Mouse (Mus musculus) adrenal gland, postnatal 36 days (tissue): Measurements from ENCODE around the gene Dennd1a. TPM values are rescaled to one million over a fixed set of nuclear protein-coding genes. Genes with fewer than 3 reads are reported as not detected.

Experiments
- DNase-seq, 2 experiments: peaks; one replicate each; pipeline ENCODE4 v3.0.0; 2021; ENCODE audit warnings: mixed read lengths in 1 of 2
- long read RNA-seq, 2 experiments: library from polyadenylated mRNA; stranded (forward); transcript quantifications; one replicate each; pipeline ENCODE4 v2.0.0; 2021; ENCODE audit warnings: borderline sequencing depth in 2 of 2
- total RNA-seq, 2 experiments: library from RNA; stranded (reverse); gene quantifications; 2 replicates each; pipeline ENCODE4 v1.2.3; 2021

Dennd1a gene
- total RNA-seq: 10 to 100 TPM; 25.3 to 26.6 TPM
- long read RNA-seq, experiment 1, partial matches to known transcripts: 0 of 8 reads
- long read RNA-seq, experiment 1, other reads (novel, unspliced or antisense): 8 of 8 reads
- long read RNA-seq, experiment 2, full-length matches to known transcripts: 1 of 4 reads
- long read RNA-seq, experiment 2, partial matches to known transcripts: 1 of 4 reads
- long read RNA-seq, experiment 2, other reads (novel, unspliced or antisense): 2 of 4 reads

DNA sequence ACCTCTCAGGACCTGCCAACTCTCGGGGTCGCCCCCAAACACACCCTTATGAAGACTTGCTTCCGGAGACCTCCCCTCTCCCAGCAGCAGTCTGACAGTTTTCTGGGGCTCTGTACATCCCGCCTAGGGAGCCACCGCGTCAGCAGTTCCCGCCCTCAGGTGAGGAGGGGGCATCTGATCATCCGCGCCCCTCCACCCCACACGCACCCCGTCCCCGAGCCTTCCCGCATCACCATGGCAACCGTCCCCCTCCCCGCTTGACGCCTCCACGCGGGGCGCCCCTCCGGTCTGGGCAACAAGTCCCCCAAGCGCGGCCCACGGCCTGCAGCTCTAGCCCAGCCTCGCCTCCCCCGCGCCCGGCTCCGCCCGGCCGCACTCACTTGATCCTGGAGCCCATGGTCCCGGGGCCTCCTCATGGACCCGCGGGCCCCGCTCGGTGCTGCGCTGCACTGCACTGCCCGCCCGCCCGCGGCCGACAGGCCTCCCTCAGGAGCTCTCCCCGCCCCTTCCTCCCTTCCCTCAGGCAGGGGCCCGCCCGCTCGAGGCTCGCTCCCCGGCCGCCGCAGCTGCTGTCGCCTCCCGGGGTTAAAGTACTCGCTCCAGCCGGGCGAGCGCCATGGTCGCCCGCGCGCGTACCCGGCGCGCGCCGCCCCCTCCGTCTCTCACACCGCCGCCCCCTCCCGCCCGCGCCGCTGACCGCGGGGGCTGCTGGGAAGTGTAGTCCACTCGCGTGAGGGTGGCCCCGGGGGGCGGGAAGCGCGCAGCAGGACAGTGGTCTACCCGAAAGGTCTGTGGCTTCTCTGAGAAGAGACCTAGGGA, at the start of gene Dennd1a:
Gene Dennd1a (minus strand): TSS at position 658 of the 819 bp plus-strand sequence.
- peak; percentile 90 to 93 for DNase-seq

DNA sequence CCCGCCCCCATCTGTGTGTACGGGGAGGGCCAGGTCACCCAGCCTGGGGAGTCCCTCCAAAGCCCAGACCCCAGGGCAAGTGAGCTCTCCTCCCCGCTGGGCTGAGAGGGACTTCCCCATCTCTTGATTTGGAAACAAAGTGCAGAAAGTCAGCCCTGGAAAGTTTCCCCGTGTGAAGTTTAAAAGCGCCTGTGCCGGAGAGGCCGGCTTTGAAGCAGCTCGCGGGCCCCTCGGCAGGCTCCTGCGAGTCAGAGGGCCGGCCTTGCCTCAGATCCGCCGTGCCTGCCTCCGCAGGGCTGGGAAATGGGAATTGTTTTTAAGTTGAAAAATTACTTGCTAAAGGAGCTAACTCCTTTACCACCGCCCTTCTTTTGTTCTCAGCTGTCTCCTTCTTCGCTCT, 49.4 kb upstream of the Dennd1a start:
- DNase-seq: no peak

DNA sequence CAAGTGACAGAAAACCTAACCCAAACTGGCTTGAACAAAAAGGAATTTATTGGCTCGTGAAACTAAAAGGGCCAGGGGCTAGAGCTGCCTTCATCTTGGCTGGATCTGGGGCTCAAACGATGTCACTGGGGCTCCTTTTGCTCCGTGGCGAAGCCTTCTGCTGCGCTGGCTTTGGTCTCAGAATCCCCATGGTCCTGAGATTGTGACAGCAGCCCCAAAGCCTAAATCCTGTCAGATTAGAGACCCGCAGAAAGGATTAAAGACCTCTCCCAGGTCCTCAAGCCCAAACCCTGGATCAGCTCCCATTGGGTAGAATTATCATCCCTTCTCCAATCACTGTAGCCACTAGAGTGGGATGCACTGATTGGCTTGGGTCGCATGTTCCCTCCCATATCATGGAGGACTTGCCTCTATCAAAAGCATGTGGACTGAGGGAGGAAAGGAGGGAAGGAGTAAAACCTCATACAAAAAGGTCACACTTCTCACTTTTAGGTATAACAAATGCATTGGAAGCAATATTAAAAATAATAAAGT, 46.5 kb upstream of the Dennd1a start:
- no peak for DNase-seq

DNA sequence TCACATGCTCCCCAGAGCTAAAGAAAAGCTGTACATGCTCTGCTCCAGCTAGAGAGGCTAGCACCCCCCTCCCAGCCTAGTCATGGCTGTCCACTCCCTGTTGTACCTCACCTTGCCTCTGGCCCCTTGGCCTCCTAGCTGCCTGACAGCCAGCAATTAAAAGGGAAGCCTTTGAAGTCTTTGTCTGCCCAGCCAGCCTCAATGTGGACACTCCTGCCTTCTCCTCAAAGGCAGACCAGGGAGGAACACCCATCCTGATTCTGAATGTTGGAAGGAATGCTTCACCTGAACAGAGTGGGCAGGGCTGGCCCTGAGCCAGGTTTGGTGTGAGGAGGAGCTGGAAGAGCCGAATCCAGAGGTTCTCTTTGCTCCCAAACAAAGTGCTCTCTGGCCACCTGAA, 39.5 kb upstream of the Dennd1a start:
- DNase-seq: no peak

DNA sequence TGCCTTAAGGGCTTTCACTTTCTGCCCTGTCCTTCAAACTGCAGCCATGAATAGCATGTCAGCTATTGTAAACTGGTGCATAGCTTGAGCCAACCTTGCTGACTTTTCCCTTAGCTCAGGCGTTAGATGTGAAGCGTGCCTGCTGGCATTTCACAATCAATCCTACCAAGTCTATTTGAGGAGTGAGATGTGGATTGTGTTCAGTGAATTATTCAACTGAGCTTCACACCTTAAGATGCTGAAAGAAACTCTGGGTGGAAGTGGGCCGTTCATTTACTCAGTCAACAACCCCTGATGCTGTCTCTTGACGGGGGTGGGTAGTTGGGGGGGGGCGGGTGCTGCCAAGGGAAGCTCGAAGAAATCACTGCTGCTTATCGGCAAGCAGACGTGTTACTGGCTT, 36.2 kb upstream of the Dennd1a start:
- no peak for DNase-seq

DNA sequence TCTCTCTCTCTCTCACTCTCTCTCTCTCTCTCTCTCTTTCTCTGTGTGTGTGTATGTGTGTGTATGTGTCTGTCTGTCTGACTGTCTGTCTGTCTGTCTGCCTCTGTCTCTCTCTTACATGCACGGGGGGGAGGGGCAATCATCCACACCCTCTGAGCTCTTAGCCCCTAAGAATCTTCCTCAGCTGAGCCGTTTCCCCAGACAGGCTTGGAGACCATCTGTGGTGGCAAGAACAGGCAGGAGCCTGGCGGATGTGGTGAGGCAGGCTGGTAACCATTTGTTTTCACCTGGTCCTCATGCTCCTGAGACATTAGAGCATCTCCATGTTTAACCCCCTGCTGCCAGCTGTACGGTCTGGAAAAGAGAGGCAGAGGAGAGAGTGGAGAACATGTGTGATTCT, 33.7 kb upstream of the Dennd1a start:
- no peak for DNase-seq

DNA sequence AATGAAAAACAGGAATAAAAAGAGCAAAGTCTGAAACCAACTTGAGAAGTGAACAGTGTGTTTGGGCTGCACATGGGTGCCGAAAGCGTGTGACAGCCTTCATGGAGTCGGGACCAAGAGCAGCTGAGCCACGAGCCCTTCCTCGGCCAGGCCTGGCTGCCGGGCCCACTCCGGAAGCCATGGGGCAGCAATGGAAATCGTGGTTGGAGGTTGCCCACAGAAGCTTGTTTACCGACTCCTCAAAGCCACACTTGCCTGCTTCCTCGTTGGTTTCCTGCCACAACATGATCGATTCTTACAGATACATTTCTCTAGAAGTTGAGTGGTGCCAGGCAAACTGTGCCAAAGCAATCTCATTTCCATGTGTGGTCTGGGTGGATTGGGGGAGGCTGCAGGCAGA, 31.9 kb upstream of the Dennd1a start:
- no peak for DNase-seq

DNA sequence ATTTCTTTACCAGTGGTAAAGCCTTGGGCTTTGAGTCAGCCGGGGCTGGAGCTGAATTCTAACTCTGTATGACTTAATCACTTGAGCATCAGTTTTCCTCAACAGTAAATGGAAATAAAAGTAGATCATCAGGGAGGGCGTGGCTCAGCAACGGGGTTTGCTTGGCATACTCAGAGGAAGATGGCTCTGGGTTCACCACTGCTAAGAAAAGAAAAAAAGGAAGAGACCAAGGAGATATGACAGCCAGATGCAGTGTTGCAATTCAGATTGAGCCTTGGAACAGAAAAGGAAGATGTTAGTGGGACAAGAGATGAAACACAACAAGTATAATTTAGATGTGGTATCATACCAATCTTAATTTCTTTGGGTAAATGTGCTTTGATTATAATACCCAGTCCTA, 26.2 kb upstream of the Dennd1a start:
- DNase-seq: no peak

DNA sequence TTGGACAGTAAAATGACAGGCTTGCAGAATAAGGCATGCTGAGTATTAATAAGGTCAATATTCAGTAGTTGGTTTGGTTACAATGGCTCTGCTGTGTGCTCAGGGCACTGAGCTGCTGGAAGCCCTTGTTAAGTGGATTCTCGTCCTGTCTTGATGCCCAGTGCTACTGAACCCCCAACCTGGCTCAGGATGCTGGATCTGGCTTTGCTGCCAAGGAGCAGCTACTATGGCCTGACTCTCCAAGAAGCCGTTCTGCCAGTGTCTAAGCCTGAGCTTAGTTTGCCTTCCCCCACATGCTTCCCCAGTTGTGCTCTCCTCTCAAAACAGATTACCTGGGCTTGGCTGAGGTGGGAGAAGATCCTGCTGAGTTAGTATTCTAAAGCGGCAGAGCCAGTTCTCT, 25.7 kb upstream of the Dennd1a start:
- no peak for DNase-seq

DNA sequence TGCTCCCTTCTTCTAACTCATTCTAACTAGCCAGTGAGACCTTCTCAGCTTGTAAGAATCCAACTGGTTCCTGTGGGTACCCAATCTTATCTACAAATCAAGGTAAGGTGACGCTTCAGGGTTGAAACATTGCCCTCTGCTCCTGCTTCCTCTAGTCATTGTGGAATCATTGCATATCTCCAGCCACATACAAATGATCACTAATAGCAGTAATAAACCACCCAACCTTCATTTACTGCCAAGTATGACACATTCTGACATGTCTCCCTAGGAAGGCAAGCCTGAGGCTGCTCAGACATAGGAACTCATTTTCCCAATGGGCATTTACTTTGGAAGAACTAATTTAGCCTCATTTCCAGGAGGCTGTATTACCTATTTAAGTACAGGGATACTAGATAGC, 18.0 kb upstream of the Dennd1a start:
- DNase-seq: no peak

DNA sequence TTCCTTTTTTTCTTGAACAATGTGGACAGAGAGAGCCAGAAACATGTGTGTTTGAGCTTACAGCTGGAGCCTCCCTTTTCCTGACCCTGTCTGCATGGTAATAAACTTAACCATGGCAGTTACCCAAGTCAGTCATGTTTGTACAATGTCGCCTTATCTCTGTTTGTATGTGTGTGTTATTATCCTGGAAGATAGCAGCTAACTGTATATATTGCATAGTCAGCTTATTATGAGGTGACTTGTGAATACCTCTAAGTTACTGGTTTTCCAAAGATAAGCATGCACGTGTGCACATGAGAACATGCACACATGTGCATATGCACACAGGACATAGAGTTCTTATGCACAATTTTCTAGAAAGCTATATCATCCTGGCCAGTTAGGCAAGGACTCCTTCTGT, 13.8 kb upstream of the Dennd1a start:
- no peak for DNase-seq

DNA sequence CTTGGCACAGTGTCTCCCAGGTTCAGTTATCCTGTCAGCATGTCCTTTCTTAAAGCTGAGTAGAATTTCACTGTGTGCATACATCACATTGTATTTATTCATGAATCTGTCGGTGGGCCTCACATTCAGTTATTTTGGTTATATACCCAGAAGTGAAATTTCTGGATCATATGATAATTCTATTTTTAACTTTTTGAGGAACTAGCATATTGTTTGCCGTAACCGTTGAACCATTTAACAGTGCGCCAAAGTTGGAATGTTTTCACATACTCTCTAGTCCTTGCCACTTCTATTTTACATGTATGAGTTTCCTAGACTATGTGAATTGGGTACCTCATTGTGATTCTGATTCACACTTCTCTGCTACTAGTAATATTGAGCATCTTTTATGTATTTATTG, 8.7 kb upstream of the Dennd1a start:
- DNase-seq: no peak

DNA sequence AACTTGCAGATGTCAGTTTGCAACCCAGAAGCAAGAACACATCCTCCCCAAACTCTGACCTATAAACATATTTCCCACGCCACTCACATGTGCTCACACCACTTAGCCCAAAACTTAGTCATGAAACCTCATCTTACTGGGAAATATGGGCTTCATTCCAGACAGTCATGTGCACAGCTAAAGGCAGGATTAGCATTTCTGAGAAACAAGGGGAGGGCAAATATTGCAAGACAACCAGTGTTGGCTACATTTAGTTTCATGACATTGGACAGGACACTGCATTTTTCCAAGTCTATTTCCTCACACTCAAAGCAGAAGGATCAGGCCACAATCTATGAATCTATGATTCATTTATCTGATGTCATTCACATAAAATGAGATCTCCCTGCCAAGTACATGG, 4.3 kb upstream of the Dennd1a start:
- DNase-seq: no peak

DNA sequence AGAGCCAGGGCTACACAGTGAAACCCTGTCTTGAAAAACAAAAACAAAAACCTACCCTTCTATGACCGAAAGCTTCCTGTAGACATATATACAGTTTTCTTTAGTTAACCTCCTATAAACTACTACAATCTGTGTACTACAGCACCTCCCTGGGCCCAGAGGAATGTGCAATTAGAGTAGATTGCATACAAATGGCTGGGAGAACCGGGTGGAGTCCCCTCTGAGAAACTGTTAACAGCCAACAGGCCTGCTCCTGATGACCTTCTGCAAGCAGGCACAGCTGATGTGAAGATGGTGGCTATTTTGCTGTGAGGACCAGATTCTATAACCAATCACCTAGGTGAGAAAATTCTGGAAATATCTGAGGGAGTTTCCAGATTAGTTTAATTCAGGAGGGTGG, 1.0 kb upstream of the Dennd1a start:
- DNase-seq: no peak

DNA sequence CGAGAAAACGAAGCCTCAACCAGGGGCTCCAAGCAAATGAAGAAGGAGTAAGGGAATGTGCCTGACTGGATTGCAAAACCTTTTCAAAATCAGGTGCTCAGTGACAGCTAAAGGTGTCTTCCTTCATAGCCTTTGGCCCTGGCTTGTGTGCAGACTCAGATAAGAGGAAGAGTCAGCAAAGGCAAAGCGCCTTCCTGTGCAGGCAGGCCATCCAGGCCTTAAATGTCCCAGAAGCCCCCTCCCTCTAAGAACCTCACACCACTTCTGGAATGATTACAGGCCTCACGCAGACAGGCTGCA, 807 bp downstream of the Dennd1a start:
- no peak for DNase-seq

DNA sequence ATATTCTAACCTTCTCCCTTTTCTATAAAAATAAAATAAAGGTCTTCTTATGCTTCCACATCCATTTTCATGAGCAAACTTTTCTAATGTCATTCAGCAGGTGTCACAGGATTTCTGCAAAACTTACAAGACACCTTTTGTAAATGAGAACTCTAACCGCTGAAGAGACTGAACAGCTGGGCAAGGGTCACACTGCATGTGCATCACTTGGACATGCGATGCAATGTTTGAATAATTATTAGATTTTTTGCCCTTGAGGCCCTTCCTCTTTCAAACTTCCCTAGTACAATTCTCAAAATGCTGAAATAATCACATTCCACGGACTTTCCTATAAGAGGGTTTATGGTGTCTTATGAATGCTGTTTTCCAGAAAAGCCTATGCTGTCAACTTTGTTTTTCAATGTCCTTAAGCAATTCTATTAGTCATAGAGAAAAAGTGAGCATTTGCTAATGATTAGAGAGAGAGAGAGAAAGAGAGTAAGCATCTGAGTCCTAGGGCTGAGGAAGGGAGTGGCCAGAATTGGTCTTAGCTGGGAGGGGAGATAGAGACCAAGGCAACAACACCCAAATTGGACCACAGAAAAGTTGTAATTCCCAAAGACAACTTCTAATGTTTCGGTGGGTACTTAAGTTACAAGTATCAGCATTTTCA, 1.3 kb downstream of the Dennd1a start:
- no peak for DNase-seq

DNA sequence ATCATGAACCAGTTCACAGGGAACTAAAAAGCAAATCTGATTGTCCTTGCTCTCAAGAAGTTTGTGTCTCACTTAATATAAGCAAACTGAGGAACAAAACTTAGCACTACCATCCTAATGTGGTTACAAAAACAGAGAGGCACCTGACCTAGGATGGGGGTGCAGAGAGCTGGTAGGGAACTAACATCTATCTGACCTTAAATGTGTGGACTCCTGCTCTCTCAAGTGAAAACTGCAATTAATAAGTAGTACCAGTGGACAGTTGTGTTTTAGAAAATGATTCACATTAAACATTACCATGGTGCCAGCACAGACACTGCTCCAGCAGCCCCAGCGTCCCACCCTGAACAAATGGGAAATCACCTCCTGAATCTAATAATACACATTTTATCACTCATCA, 3.2 kb downstream of the Dennd1a start:
- DNase-seq: no peak

DNA sequence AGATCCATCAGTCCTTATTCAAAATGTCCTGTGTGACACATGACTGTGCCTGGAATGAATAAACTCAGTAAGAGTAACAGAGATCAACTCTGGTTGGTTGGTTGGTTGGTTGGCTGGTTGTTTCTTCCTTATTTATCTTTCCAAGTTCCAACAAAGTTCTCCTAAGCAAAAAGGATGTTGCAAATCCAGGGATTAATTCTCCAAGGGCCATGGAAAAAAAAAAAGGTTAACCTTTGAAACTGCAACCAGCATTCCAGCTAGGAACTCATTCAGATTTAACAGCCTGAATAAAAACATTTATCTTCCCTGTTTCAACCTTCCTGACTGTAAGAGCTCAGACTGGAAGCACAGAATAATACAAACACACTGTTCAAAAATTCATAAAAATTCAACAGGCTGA, 6.8 kb downstream of the Dennd1a start:
- no peak for DNase-seq

DNA sequence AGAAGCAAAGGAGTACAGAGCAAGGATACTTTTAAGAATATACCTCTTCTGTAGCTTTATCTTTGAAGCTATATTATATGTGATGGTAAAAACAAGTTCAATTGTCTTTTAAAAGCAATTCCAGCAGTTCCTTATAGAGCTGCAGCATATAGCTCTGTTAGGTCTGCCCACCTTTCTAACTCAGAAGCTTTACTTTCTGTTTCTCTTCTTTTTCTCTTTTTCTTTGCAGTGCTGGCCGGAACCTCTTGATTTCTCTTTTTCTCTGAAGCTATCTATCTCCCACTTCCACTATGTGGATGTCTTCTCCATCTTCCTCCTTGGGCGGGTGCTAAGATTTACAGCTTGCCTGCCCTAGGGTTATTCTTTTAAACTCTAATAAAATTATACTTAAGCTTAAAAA, 12.2 kb downstream of the Dennd1a start:
- DNase-seq: no peak

DNA sequence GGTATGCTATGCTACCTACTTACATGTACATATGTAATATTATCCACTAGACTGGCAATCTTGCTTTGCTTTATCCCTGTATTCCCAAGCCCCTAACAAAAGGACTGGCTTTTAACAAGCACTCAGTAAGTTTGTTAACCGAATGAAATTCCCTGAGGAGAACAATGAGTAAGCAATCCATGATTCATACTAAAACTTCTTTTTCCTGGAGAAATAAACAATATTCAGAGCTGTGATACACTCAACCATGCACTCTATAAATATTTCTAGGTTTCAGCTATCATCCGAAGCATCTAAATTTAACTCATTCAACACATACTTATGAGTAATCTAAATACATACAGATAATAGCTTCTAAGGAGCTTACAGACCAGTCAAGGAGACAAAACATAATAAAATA, 23.5 kb downstream of the Dennd1a start:
- DNase-seq: no peak

DNA sequence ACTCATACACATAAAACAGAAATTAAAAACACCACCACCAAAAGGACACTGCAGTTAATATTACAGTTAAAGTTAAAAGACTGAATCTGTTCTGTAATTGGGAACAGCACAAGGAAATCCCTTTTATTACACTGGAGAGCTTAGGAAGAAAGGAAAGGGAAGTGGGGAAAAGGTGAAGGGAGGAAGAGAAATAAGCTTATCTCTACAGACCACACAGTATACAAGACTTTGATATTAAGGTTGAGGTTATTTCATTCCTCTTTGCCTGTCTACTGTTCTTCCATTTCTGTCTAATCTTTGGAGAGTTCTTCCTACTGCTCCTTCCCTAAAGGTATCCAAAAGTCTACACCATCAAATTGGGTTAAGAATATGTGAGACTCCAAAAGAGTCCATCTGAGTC, 28.1 kb downstream of the Dennd1a start:
- no peak for DNase-seq

DNA sequence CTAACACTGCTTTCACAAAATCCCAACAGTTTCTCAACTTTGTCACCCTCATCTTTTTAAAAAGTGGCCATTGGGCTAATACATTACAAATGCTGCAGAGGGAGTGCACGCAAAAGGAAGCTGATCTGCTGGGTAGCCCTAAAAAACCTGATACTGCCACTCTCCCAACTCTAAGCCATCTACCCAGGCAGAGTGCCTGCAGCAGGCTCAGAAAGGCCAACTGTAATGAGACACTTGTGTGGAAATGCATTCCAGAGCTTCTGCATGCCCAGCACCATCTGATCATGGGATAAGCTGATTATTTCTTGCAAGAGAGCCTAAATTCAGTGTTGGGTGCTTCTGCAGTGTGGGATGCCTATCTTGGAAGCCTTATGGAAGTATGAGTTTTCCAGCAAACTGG, 49.6 kb downstream of the Dennd1a start:
- no peak for DNase-seq

DNA sequence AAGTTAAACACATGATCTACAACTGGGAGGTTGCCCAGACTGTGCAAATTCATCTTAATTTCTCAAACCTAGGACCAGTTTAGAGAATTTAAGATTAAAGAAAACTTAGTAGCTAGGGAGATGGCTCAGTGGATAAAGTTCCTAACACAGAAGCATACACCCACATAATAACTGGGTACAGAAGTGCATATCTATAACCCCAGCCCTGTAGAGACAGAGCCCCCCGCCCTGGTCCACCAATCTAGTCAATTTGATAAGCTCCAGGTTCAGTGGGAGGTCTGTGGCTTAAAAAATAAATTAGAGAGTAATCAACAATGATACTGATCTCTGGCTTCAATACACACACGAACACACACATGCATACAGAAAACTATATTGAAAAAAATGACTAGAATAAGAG, 51.6 kb downstream of the Dennd1a start:
- no peak for DNase-seq

DNA sequence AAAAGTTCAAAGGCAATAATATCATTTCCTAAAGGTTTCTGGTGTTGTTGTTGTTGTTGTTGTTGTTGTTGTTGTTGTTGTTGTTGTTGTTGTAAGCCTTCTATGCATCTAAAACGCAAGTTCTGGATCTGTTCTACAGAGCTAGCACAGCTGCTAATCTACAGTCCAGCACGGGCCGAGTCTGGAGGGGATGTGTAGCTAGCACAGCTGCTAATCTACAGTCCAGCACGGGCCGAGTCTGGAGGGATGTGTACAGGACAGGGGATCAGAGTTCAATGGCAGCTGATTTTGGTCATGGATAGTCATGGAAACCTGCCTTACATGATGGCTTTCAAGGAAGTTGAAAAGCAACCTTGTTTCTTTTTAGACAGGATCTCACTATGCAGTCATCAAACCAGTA, 57.3 kb downstream of the Dennd1a start:
- DNase-seq: no peak
